Mouse (Mus musculus): ENCODE measurements at regions not wholly inside any gene's neighbourhood (a gene's known extent, or its start where the extent isn't known, plus 50 kb on each side); places are given as distances from the start of the nearest gene placed in this dataset.

DNA sequence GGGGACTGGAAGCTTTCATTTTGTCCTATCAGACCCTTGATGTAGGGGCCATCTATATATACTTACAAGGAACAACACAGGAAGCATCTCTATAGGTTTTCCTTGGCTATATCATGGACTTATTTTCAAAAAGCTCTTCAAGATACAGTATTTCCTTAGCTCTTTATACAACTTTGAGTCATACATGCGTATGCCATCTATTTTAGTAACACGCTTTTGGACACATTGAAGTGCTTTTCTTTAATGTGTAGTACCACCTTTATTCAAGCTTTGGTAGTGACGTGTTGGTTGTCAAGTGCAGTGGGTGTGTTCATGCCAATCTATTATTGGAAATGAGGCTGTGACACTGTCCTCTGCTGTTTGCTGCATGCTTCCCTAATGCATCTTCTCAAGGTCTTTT, 202.1 kb upstream of the Cdh6 start:
- no peaks in the 10 kb centered on the region for H3K36me3 ChIP-seq (ENCODE audit: control insufficient read depth, insufficient read depth, low read length)
- 88% methylated on average over 3 of the region's 3 CpGs for WGBS
- no peaks in the 10 kb centered on the region for H3K27me3 ChIP-seq (replicated peaks; ENCODE audit: control insufficient read depth, insufficient read depth, low read length)
- H3K9me3 ChIP-seq (ENCODE audit: control insufficient read depth, low read length), result no peaks in the 10 kb centered on the region
- H3K4me1 ChIP-seq (ENCODE audit: control insufficient read depth, insufficient read depth, low read depth, low read length), result no peaks in the 10 kb centered on the region
- no peak overlapping the region for H3K4me2 ChIP-seq (ENCODE audit: low read length)
- H3K4me3 ChIP-seq (ENCODE audit: low read length), result no peak overlapping the region
- no peak overlapping the region for H3K27ac ChIP-seq (ENCODE audit: low read depth, low read length)
- H3K9ac ChIP-seq (ENCODE audit: low read depth, low read length), result no peak overlapping the region
- ATAC-seq, result no peak

DNA sequence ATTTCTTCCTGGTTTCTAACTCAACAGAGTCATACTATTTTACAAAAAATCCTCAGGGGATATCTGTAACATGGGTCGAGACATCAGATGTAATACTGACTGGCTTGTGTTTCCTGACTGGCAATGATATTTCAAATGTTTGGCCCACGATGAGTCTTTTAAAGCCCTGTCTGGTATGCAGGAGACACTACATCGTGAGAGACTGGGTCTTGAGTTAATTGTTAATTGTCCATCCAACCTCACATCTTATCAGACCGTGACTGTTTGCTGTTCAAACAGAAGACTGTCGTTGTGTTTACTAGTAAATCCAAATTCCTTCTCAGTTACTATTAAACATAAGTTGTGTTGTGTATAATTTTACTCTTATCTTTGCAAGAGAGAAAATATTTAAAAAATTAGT, 195.3 kb upstream of the Cdh6 start:
- H3K9ac ChIP-seq (ENCODE audit: low read depth, low read length), result no peak overlapping the region
- 73% methylated on average over 5 of the region's 5 CpGs for WGBS
- no peaks in the 10 kb centered on the region for H3K9me3 ChIP-seq (ENCODE audit: control insufficient read depth, low read length)
- no peak for ATAC-seq
- no peak overlapping the region for H3K4me2 ChIP-seq (ENCODE audit: low read length)
- no peaks in the 10 kb centered on the region for H3K36me3 ChIP-seq (ENCODE audit: control insufficient read depth, insufficient read depth, low read length)
- H3K27me3 ChIP-seq (replicated peaks; ENCODE audit: control insufficient read depth, insufficient read depth, low read length), result no peaks in the 10 kb centered on the region
- no peak overlapping the region for H3K4me3 ChIP-seq (ENCODE audit: low read length)
- no peaks in the 10 kb centered on the region for H3K4me1 ChIP-seq (ENCODE audit: control insufficient read depth, insufficient read depth, low read depth, low read length)
- H3K27ac ChIP-seq (ENCODE audit: low read depth, low read length), result no peak overlapping the region

- ATAC-seq, result no peak
- Histone ChIP-seq H3K9ac (ENCODE audit: low read depth, low read length) (no peak overlapping the region), H3K9me3 (ENCODE audit: control insufficient read depth, low read length) (no peaks in the 10 kb centered on the region), H3K4me3 (ENCODE audit: low read length) (no peak overlapping the region), H3K4me1 (ENCODE audit: control insufficient read depth, insufficient read depth, low read depth, low read length) (no peaks in the 10 kb centered on the region), H3K36me3 (ENCODE audit: control insufficient read depth, insufficient read depth, low read length) (no peaks in the 10 kb centered on the region), H3K27me3 (replicated peaks; ENCODE audit: control insufficient read depth, insufficient read depth, low read length) (no peaks in the 10 kb centered on the region), H3K4me2 (ENCODE audit: low read length) (no peak overlapping the region), H3K27ac (ENCODE audit: low read depth, low read length) (no peak overlapping the region)
- 65% methylated on average over 16 of the region's 16 CpGs for WGBS
These were observed 193.9 kb upstream of the Cdh6 start for GRCm38 (mm10) chr15:13367291-13367954.

DNA sequence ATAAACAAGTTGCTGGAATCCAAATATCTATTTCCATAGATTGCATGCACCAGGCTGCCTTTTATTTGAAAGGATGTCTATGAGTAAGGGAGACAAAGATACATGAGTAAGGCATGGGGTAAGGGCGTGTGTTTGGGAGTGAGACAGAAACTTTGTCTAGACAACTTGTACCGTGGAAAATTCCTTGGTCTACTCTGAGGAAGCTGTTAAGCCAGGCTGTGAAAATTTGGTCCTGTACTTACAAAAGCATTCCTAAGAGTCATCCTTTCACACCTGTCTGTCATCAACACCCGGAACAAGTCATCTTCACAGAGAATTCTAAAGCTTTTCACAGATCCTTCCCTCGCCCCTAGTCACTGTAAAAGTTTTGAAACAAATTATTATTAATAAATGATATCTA, 193.1 kb upstream of the Cdh6 start:
- Histone ChIP-seq H3K9ac (ENCODE audit: low read depth, low read length) (no peak overlapping the region), H3K27me3 (replicated peaks; ENCODE audit: control insufficient read depth, insufficient read depth, low read length) (no peaks in the 10 kb centered on the region), H3K4me2 (ENCODE audit: low read length) (no peak overlapping the region), H3K4me1 (ENCODE audit: control insufficient read depth, insufficient read depth, low read depth, low read length) (no peaks in the 10 kb centered on the region), H3K9me3 (ENCODE audit: control insufficient read depth, low read length) (no peaks in the 10 kb centered on the region), H3K27ac (ENCODE audit: low read depth, low read length) (no peak overlapping the region), H3K4me3 (ENCODE audit: low read length) (no peak overlapping the region), H3K36me3 (ENCODE audit: control insufficient read depth, insufficient read depth, low read length) (no peaks in the 10 kb centered on the region)
- ATAC-seq, result no peak
- WGBS, result 72% methylated on average over 4 of the region's 4 CpGs

DNA sequence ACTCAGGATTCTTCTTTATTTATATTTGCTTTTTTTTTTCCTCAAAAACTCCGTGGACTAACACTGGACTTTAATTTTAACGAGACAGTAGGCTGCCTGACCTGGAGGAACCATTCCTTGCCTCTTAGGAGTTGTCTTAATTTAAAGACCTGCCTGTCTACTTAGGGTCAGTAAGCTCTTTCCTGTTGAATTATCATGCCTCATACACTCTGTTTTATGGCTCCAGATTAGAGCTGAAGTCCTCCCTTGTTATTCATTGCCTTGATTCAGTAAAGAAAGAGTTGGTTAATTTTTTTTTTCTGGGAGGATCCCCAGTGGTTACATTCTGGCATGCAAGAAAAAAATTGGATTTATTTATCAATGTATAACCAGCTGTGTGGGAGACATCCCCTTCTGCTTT, 187.3 kb upstream of the Cdh6 start:
- Histone ChIP-seq H3K9me3 (ENCODE audit: control insufficient read depth, low read length) (no peaks in the 10 kb centered on the region), H3K9ac (ENCODE audit: low read depth, low read length) (no peak overlapping the region), H3K4me1 (ENCODE audit: control insufficient read depth, insufficient read depth, low read depth, low read length) (no peaks in the 10 kb centered on the region), H3K27me3 (replicated peaks; ENCODE audit: control insufficient read depth, insufficient read depth, low read length) (no peaks in the 10 kb centered on the region), H3K4me2 (ENCODE audit: low read length) (no peak overlapping the region), H3K36me3 (ENCODE audit: control insufficient read depth, insufficient read depth, low read length) (no peaks in the 10 kb centered on the region), H3K4me3 (ENCODE audit: low read length) (no peak overlapping the region), H3K27ac (ENCODE audit: low read depth, low read length) (no peak overlapping the region)
- ATAC-seq, result no peak
- 65% methylated on average over 2 of the region's 2 CpGs for WGBS

DNA sequence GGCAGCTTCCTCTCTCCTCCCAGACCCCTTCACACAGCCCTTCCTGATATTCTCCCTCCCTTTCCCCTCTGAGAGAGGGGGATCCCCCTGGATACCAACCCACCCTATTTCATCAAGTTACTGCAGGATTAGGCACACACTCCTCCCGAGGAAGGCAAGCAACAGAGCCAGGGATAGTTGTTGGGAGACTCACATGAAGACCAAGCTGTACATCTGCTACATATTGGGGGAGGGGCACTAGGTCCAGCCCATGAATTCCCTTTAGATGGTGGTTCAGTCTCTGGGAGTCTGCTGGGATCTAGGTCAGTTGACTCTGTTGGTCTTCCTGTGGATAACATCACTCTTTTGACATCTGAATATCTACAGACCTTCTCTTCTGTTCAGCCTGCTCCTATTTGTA, 185.6 kb upstream of the Cdh6 start:
- no peaks in the 10 kb centered on the region for H3K4me1 ChIP-seq (ENCODE audit: control insufficient read depth, insufficient read depth, low read depth, low read length)
- H3K36me3 ChIP-seq (ENCODE audit: control insufficient read depth, insufficient read depth, low read length), result no peaks in the 10 kb centered on the region
- H3K27me3 ChIP-seq (replicated peaks; ENCODE audit: control insufficient read depth, insufficient read depth, low read length), result no peaks in the 10 kb centered on the region
- 44% methylated on average over 1 of the region's 1 CpGs for WGBS
- H3K27ac ChIP-seq (ENCODE audit: low read depth, low read length), result no peak overlapping the region
- H3K4me3 ChIP-seq (ENCODE audit: low read length), result no peak overlapping the region
- no peak for ATAC-seq
- no peaks in the 10 kb centered on the region for H3K9me3 ChIP-seq (ENCODE audit: control insufficient read depth, low read length)
- no peak overlapping the region for H3K9ac ChIP-seq (ENCODE audit: low read depth, low read length)
- no peak overlapping the region for H3K4me2 ChIP-seq (ENCODE audit: low read length)

- no peak overlapping the region for H3K27ac ChIP-seq (ENCODE audit: low read depth, low read length)
- no peaks in the 10 kb centered on the region for H3K9me3 ChIP-seq (ENCODE audit: control insufficient read depth, low read length)
- no peak overlapping the region for H3K4me2 ChIP-seq (ENCODE audit: low read length)
- H3K36me3 ChIP-seq (ENCODE audit: control insufficient read depth, insufficient read depth, low read length), result no peaks in the 10 kb centered on the region
- WGBS, result 70% methylated on average over 3 of the region's 3 CpGs
- H3K9ac ChIP-seq (ENCODE audit: low read depth, low read length), result no peak overlapping the region
- no peaks in the 10 kb centered on the region for H3K27me3 ChIP-seq (replicated peaks; ENCODE audit: control insufficient read depth, insufficient read depth, low read length)
- no peak overlapping the region for H3K4me3 ChIP-seq (ENCODE audit: low read length)
- H3K4me1 ChIP-seq (ENCODE audit: control insufficient read depth, insufficient read depth, low read depth, low read length), result no peaks in the 10 kb centered on the region
- no peak for ATAC-seq
These were observed 176.8 kb upstream of the Cdh6 start for GRCm38 (mm10) chr15:13350321-13350720.

- no peaks in the 10 kb centered on the region for H3K9me3 ChIP-seq (ENCODE audit: control insufficient read depth, low read length)
- H3K27ac ChIP-seq (ENCODE audit: low read depth, low read length), result no peak overlapping the region
- no peak for ATAC-seq
- H3K36me3 ChIP-seq (ENCODE audit: control insufficient read depth, insufficient read depth, low read length), result no peaks in the 10 kb centered on the region
- H3K4me1 ChIP-seq (ENCODE audit: control insufficient read depth, insufficient read depth, low read depth, low read length), result no peaks in the 10 kb centered on the region
- no peak overlapping the region for H3K9ac ChIP-seq (ENCODE audit: low read depth, low read length)
- no peak overlapping the region for H3K4me2 ChIP-seq (ENCODE audit: low read length)
- no peak overlapping the region for H3K4me3 ChIP-seq (ENCODE audit: low read length)
- WGBS, result 96% methylated on average over 1 of the region's 1 CpGs
- H3K27me3 ChIP-seq (replicated peaks; ENCODE audit: control insufficient read depth, insufficient read depth, low read length), result no peaks in the 10 kb centered on the region
These were observed 162.9 kb upstream of the Cdh6 start for GRCm38 (mm10) chr15:13336392-13336791.

- no peak overlapping the region for H3K9ac ChIP-seq (ENCODE audit: low read depth, low read length)
- no peak overlapping the region for H3K4me3 ChIP-seq (ENCODE audit: low read length)
- H3K4me2 ChIP-seq (ENCODE audit: low read length), result no peak overlapping the region
- WGBS, result 69% methylated on average over 2 of the region's 2 CpGs
- no peak overlapping the region for H3K27ac ChIP-seq (ENCODE audit: low read depth, low read length)
- ATAC-seq, result no peak
- H3K9me3 ChIP-seq (ENCODE audit: control insufficient read depth, low read length), result no peaks in the 10 kb centered on the region
- H3K4me1 ChIP-seq (ENCODE audit: control insufficient read depth, insufficient read depth, low read depth, low read length), result no peaks in the 10 kb centered on the region
- H3K36me3 ChIP-seq (ENCODE audit: control insufficient read depth, insufficient read depth, low read length), result no peaks in the 10 kb centered on the region
- H3K27me3 ChIP-seq (replicated peaks; ENCODE audit: control insufficient read depth, insufficient read depth, low read length), result no peaks in the 10 kb centered on the region
These were observed 151.0 kb upstream of the Cdh6 start for GRCm38 (mm10) chr15:13324439-13324838.
